Mouse (Mus musculus) liver, embryonic 14.5 days (tissue): ENCODE measurements at regions not wholly inside any gene's neighbourhood (a gene's known extent, or its start where the extent isn't known, plus 50 kb on each side); places are given as distances from the start of the nearest gene placed in this dataset.

Experiments used
- CTCF ChIP-seq: IDR thresholded peaks from 2 replicates; pipeline ENCODE4 v1.5.1; 2016; ENCODE audit warnings: antibody characterized with exemption, low read depth, control low read depth
- EP300 ChIP-seq: IDR thresholded peaks from 2 replicates; pipeline ENCODE4 v1.6.1; 2016; ENCODE audit warnings: antibody characterized with exemption, low read depth

DNA sequence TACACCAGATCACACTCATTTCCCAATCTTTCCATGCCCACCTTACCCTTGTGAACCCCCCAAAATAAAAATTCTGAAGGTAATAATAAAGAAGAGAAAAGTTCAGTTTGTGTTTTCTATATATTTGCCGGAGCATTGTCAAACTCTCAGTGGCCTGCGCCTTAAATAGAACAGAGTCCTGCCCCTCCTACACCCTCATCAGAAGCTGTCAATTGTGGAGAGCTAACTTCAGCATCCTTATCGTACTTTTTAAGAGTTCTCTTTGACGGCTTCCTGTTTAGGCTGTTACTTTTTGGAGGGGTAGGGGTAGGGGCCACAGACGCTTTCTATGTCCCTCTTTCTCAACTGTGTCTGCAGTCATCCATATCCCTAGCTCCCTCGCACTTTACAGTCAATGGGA, 77.5 kb downstream of the Cxcl12 start:
- TF ChIP-seq CTCF (no peak), EP300 (no peak)
